Mouse (Mus musculus): Measurements from ENCODE around the gene Brat1.

DNA sequence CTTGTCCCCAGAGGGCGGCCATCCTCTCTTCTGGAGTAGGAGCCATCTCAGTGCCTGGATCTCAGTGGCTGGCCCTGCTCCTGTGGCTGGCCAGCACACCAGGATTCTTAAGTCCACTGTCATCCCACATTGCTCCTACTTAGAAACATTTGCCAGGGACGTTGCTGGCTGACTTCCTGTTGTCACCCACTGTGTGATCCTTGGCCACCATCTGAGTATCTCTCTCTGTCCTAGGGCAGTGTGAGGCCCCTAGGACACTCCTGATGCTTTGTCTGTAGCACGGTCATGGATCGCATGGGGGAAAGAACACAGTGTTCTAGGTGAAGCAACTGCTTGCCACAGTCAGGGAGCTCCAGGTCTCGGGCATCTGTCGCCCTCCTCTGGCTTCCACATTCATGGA lies 5.5 kb downstream of the Brat1 start:
- TF ChIP-seq CTCF (IDR thresholded peaks at IDR 0.05; ENCODE audit: control insufficient read depth, insufficient read depth, low read length) (no peak), POLR2A (IDR thresholded peaks at IDR 0.05; ENCODE audit: borderline replicate concordance, control insufficient read depth, low read depth, low read length) (no peak)

Measured in bone marrow, adult 2 months (tissue).